8 mouse cellular contexts compared by ENCODE assay signal in the genomic region with DNA sequence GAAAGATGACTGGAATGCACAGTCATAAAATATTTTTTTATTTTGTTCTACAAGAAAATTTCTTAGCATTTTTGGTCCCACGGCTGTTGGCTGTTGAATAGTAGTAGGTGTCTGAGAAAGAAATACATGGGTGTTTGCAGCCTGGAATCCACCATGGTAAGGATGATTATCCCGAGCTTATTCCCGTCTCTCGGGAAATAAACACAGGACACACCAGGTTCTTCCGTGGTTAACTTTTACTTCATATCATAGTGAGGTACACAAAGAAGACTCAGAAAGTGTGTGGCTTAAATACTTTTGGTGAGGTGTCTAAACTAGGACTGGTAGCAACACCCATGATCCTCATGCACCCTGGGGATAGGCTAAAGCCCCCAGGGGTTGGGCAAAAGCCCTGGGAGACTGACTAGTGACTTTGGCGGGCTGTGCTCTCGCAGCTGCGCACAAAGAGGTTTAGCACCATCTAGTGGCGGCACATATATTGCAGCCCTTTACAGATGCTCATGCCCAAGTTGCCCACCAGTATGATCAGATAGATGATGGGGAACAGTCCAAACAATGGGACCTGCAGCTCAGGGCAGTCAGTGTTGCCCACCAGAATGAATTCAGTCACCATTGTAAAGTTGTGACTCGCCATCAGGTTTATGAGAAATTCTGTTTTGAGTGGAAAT. TPM values are rescaled to one million over a fixed set of nuclear protein-coding genes. Genes with fewer than 3 reads are reported as not detected.
DNase-seq lines count a peak whose midpoint lies in the region; ATAC-seq and TF ChIP-seq lines count a peak whose summit lies in the region.

No protein-coding gene starts in this region.

- no peaks in the 10 kb centered on the region for H3K9me3 ChIP-seq in heart, embryonic 11.5 days (replicated peaks; ENCODE audit: control insufficient read depth, low read length)
- H3K9me3 ChIP-seq in kidney, embryonic 16.5 days (ENCODE audit: low read length), result no peaks in the 10 kb centered on the region
- H3K9me3 ChIP-seq in limb, embryonic 14.5 days (ENCODE audit: control insufficient read depth, low read length), result no peaks in the 10 kb centered on the region
- H3K9me3 ChIP-seq in neural tube, embryonic 11.5 days (ENCODE audit: control insufficient read depth, low read length), result no peaks in the 10 kb centered on the region

- TF ChIP-seq POLR2A in limb, embryonic 14.5 days (IDR thresholded peaks at IDR 0.05; ENCODE audit: borderline replicate concordance, extremely low read depth, insufficient read depth, insufficient read length), result no peak
- no peak for TF ChIP-seq POLR2A in thymus, adult 2 months (IDR thresholded peaks at IDR 0.05; ENCODE audit: control insufficient read depth, extremely low read depth, insufficient read depth, low read length, poor library complexity)

- WGBS in heart, embryonic 11.5 days (ENCODE audit: insufficient replicate concordance), result 33% methylated on average over 10 of the region's 10 CpGs
- 40% methylated on average over 10 of the region's 10 CpGs for WGBS in kidney, embryonic 16.5 days
- 40% methylated on average over 10 of the region's 10 CpGs for WGBS in limb, embryonic 14.5 days
- WGBS in neural tube, embryonic 11.5 days, result 40% methylated on average over 10 of the region's 10 CpGs
- 40% methylated on average over 10 of the region's 10 CpGs for WGBS in thymus, adult 2 months

- no peaks in the 10 kb centered on the region for H3K36me3 ChIP-seq in heart, embryonic 11.5 days (ENCODE audit: control insufficient read depth, insufficient read depth, low read length)
- H3K36me3 ChIP-seq in kidney, embryonic 16.5 days (ENCODE audit: insufficient read depth, low read length), result no peaks in the 10 kb centered on the region
- no peaks in the 10 kb centered on the region for H3K36me3 ChIP-seq in limb, embryonic 14.5 days (ENCODE audit: control insufficient read depth, insufficient read depth, low read length)
- H3K36me3 ChIP-seq in neural tube, embryonic 11.5 days (ENCODE audit: control insufficient read depth, insufficient read depth, low read length), result no peaks in the 10 kb centered on the region
- no peaks in the 10 kb centered on the region for H3K36me3 ChIP-seq in thymus, adult 2 months (ENCODE audit: control insufficient read depth, insufficient read depth, low read length)

- peak; percentile 35 for DNase-seq in gastrocnemius, postnatal 10 days
- no peak for DNase-seq in gastrocnemius, adult 18-20 months (ENCODE audit: low spot score)
- DNase-seq in embryo, embryonic 10 days (ENCODE audit: low spot score), result peak; percentile 72
- DNase-seq in limb, embryonic 14.5 days (ENCODE audit: low spot score), result peak; percentile 52
- peak; percentile 73 for DNase-seq in neural tube, embryonic 11.5 days (ENCODE audit: low spot score)
- peak; percentile 28 for DNase-seq in thymus, adult 2 months

- ATAC-seq in heart, embryonic 11.5 days (replicated peaks; ENCODE audit: insufficient number of reproducible peaks, low FRiP score, low TSS enrichment), result no peak
- 0 out of 2 replicates have a peak, but pooled peaks have one; percentile 27 for ATAC-seq in kidney, embryonic 16.5 days (ENCODE audit: low FRiP score, low TSS enrichment)
- no peak for ATAC-seq in limb, embryonic 14.5 days (ENCODE audit: low FRiP score, low read depth)
- ATAC-seq in neural tube, embryonic 11.5 days (ENCODE audit: insufficient read depth, low FRiP score, low TSS enrichment), result peak; percentile 89; the same call in 1 of the 2 replicates

- H3K4me3 ChIP-seq in heart, embryonic 11.5 days (ENCODE audit: low read depth, low read length), result no peak overlapping the region
- H3K4me3 ChIP-seq in kidney, embryonic 16.5 days (ENCODE audit: low read length), result no peak overlapping the region
- no peak overlapping the region for H3K4me3 ChIP-seq in limb, embryonic 14.5 days (replicated peaks; ENCODE audit: low read length)
- H3K4me3 ChIP-seq in neural tube, embryonic 11.5 days (ENCODE audit: low read depth, low read length), result no peak overlapping the region
- H3K4me3 ChIP-seq in thymus, adult 2 months (ENCODE audit: control insufficient read depth, insufficient read depth, low read length), result no peak overlapping the region

- no peak overlapping the region for H3K9ac ChIP-seq in heart, embryonic 11.5 days (ENCODE audit: low read depth, low read length)
- H3K9ac ChIP-seq in kidney, embryonic 16.5 days (replicated peaks; ENCODE audit: low read length), result no peak overlapping the region
- H3K9ac ChIP-seq in limb, embryonic 14.5 days (ENCODE audit: low read depth, low read length, severe bottlenecking), result no peak overlapping the region
- H3K9ac ChIP-seq in neural tube, embryonic 11.5 days (ENCODE audit: low read length), result no peak overlapping the region

- peak overlapping the region; percentile 34 for H3K4me2 ChIP-seq in heart, embryonic 11.5 days
- peak overlapping the region; percentile 29; the same call in 1 of the 2 replicates for H3K4me2 ChIP-seq in kidney, embryonic 16.5 days (replicated peaks; ENCODE audit: low read depth, low read length)
- no peak overlapping the region for H3K4me2 ChIP-seq in limb, embryonic 14.5 days (replicated peaks; ENCODE audit: low read depth, low read length, severe bottlenecking)
- H3K4me2 ChIP-seq in neural tube, embryonic 11.5 days (ENCODE audit: low read depth), result no peak overlapping the region

- H3K4me1 ChIP-seq in heart, embryonic 11.5 days (ENCODE audit: control insufficient read depth, insufficient read depth, low read length), result no peaks in the 10 kb centered on the region
- no peaks in the 10 kb centered on the region for H3K4me1 ChIP-seq in kidney, embryonic 16.5 days (ENCODE audit: insufficient read depth, low read length)
- H3K4me1 ChIP-seq in limb, embryonic 14.5 days (ENCODE audit: control insufficient read depth, insufficient read depth, low read length), result no peaks in the 10 kb centered on the region
- no peaks in the 10 kb centered on the region for H3K4me1 ChIP-seq in neural tube, embryonic 11.5 days (ENCODE audit: control insufficient read depth, insufficient read depth, low read length)
- no peaks in the 10 kb centered on the region for H3K4me1 ChIP-seq in thymus, adult 2 months (replicated peaks; ENCODE audit: control insufficient read depth, insufficient read depth, low read length)

- no peaks in the 10 kb centered on the region for H3K27me3 ChIP-seq in heart, embryonic 11.5 days (ENCODE audit: control insufficient read depth, insufficient read depth, low read length)
- H3K27me3 ChIP-seq in kidney, embryonic 16.5 days (ENCODE audit: insufficient read depth, low read length), result no peaks in the 10 kb centered on the region
- no peaks in the 10 kb centered on the region for H3K27me3 ChIP-seq in limb, embryonic 14.5 days (ENCODE audit: control insufficient read depth, insufficient read depth, low read length)
- no peaks in the 10 kb centered on the region for H3K27me3 ChIP-seq in neural tube, embryonic 11.5 days (ENCODE audit: control insufficient read depth, insufficient read depth, low read length)
- no peaks in the 10 kb centered on the region for H3K27me3 ChIP-seq in thymus, adult 2 months (ENCODE audit: control insufficient read depth, insufficient read depth, low read length)

- no peak overlapping the region for H3K27ac ChIP-seq in heart, embryonic 11.5 days (ENCODE audit: low read depth, low read length)
- H3K27ac ChIP-seq in kidney, embryonic 16.5 days (ENCODE audit: low read length), result no peak overlapping the region
- no peak overlapping the region for H3K27ac ChIP-seq in limb, embryonic 14.5 days (replicated peaks; ENCODE audit: low read depth, low read length)
- no peak overlapping the region for H3K27ac ChIP-seq in neural tube, embryonic 11.5 days (ENCODE audit: low read depth, low read length)
- no peak overlapping the region for H3K27ac ChIP-seq in thymus, adult 2 months (ENCODE audit: control insufficient read depth, insufficient read depth, low read length)

- TF ChIP-seq CTCF in thymus, adult 2 months (IDR thresholded peaks at IDR 0.05; ENCODE audit: borderline replicate concordance, control insufficient read depth, extremely low read depth, insufficient read depth, low read length, poor library complexity), result peak; percentile 50; the same call in 1 of the 2 replicates

RNA-seq across cellular contexts. Expression of a gene that starts 8.5 kb away (rescaled TPM):
- total RNA-seq in gastrocnemius, postnatal 10 days (2021), result not detected
- not detected for total RNA-seq in gastrocnemius, adult 18-20 months (2021)
- not detected in 2 replicates for polyA plus RNA-seq in heart, embryonic 11.5 days (2014; fragmentation: Nextera tagmentation; extraction: Ambion mirVana)
- polyA plus RNA-seq in kidney, embryonic 16.5 days (2015; fragmentation: Nextera tagmentation; extraction: Ambion mirVana), result not detected in 2 replicates
- polyA plus RNA-seq in limb, embryonic 14.5 days (2012; rRNA removed), result not detected in 2 replicates
- polyA plus RNA-seq in limb, embryonic 14.5 days (2014; fragmentation: Nextera tagmentation; extraction: Ambion mirVana), result not detected in 2 replicates
- polyA plus RNA-seq in neural tube, embryonic 11.5 days (2014; fragmentation: Nextera tagmentation; extraction: Ambion mirVana), result not detected in 2 replicates
- polyA plus RNA-seq in thymus, adult 2 months (2012; rRNA removed), result not detected in 2 replicates

RNA-seq across cellular contexts. Expression of a gene that starts 14.2 kb away (rescaled TPM):
- not detected for total RNA-seq in gastrocnemius, postnatal 10 days (2021)
- total RNA-seq in gastrocnemius, adult 18-20 months (2021), result not detected
- polyA plus RNA-seq in heart, embryonic 11.5 days (2014; fragmentation: Nextera tagmentation; extraction: Ambion mirVana), result not detected in 2 replicates
- not detected in 2 replicates for polyA plus RNA-seq in kidney, embryonic 16.5 days (2015; fragmentation: Nextera tagmentation; extraction: Ambion mirVana)
- polyA plus RNA-seq in limb, embryonic 14.5 days (2012; rRNA removed), result not detected in 2 replicates
- not detected in 2 replicates for polyA plus RNA-seq in limb, embryonic 14.5 days (2014; fragmentation: Nextera tagmentation; extraction: Ambion mirVana)
- polyA plus RNA-seq in neural tube, embryonic 11.5 days (2014; fragmentation: Nextera tagmentation; extraction: Ambion mirVana), result not detected in 2 replicates
- 0.09 TPM in 1 of 2 replicates, not detected in the other for polyA plus RNA-seq in thymus, adult 2 months (2012; rRNA removed)

RNA-seq across cellular contexts. Expression of a gene that starts 22.6 kb away (rescaled TPM):
- total RNA-seq in gastrocnemius, postnatal 10 days (2021), result not detected
- not detected for total RNA-seq in gastrocnemius, adult 18-20 months (2021)
- polyA plus RNA-seq in heart, embryonic 11.5 days (2014; fragmentation: Nextera tagmentation; extraction: Ambion mirVana), result not detected in 2 replicates
- polyA plus RNA-seq in kidney, embryonic 16.5 days (2015; fragmentation: Nextera tagmentation; extraction: Ambion mirVana), result not detected in 2 replicates
- not detected in 2 replicates for polyA plus RNA-seq in limb, embryonic 14.5 days (2012; rRNA removed)
- polyA plus RNA-seq in limb, embryonic 14.5 days (2014; fragmentation: Nextera tagmentation; extraction: Ambion mirVana), result not detected in 2 replicates
- not detected in 2 replicates for polyA plus RNA-seq in neural tube, embryonic 11.5 days (2014; fragmentation: Nextera tagmentation; extraction: Ambion mirVana)
- polyA plus RNA-seq in thymus, adult 2 months (2012; rRNA removed), result not detected in 2 replicates

RNA-seq across cellular contexts. Expression of a gene that starts 38.0 kb away (rescaled TPM):
- not detected for total RNA-seq in gastrocnemius, postnatal 10 days (2021)
- not detected for total RNA-seq in gastrocnemius, adult 18-20 months (2021)
- not detected in 2 replicates for polyA plus RNA-seq in heart, embryonic 11.5 days (2014; fragmentation: Nextera tagmentation; extraction: Ambion mirVana)
- not detected in 2 replicates for polyA plus RNA-seq in kidney, embryonic 16.5 days (2015; fragmentation: Nextera tagmentation; extraction: Ambion mirVana)
- not detected in 2 replicates for polyA plus RNA-seq in limb, embryonic 14.5 days (2012; rRNA removed)
- polyA plus RNA-seq in limb, embryonic 14.5 days (2014; fragmentation: Nextera tagmentation; extraction: Ambion mirVana), result not detected in 2 replicates
- not detected in 2 replicates for polyA plus RNA-seq in neural tube, embryonic 11.5 days (2014; fragmentation: Nextera tagmentation; extraction: Ambion mirVana)
- polyA plus RNA-seq in thymus, adult 2 months (2012; rRNA removed), result 0.15 TPM in 1 of 2 replicates, not detected in the other

RNA-seq across cellular contexts. Expression of a gene that starts 43.7 kb away (rescaled TPM):
- not detected for total RNA-seq in gastrocnemius, postnatal 10 days (2021)
- not detected for total RNA-seq in gastrocnemius, adult 18-20 months (2021)
- not detected in 2 replicates for polyA plus RNA-seq in heart, embryonic 11.5 days (2014; fragmentation: Nextera tagmentation; extraction: Ambion mirVana)
- polyA plus RNA-seq in kidney, embryonic 16.5 days (2015; fragmentation: Nextera tagmentation; extraction: Ambion mirVana), result not detected in 2 replicates
- polyA plus RNA-seq in limb, embryonic 14.5 days (2012; rRNA removed), result not detected in 2 replicates
- polyA plus RNA-seq in limb, embryonic 14.5 days (2014; fragmentation: Nextera tagmentation; extraction: Ambion mirVana), result not detected in 2 replicates
- not detected in 2 replicates for polyA plus RNA-seq in neural tube, embryonic 11.5 days (2014; fragmentation: Nextera tagmentation; extraction: Ambion mirVana)
- polyA plus RNA-seq in thymus, adult 2 months (2012; rRNA removed), result not detected in 2 replicates

Comparison
In these comparisons a context has a peak if more than half of its experiments do, and no peak if none do; other contexts are left out.
1. ATAC-seq: peak in kidney, embryonic 16.5 days (single experiment) and neural tube, embryonic 11.5 days (single experiment); none in heart, embryonic 11.5 days (single experiment) and limb, embryonic 14.5 days (single experiment).
2. H3K4me2 ChIP-seq: peak in heart, embryonic 11.5 days (single experiment) and kidney, embryonic 16.5 days (single experiment); none in limb, embryonic 14.5 days (single experiment) and neural tube, embryonic 11.5 days (single experiment).